Mouse (Mus musculus) liver, embryonic 13.5 days (tissue): ENCODE data around the gene Tomm20. TPM values are rescaled to one million over a fixed set of nuclear protein-coding genes. Genes with fewer than 3 reads are reported as not detected.
"Not testable (repeated sequence)": the region's sequence is repeated elsewhere in the genome, so short reads cannot be mapped to it uniquely, and the experiment has no call there.

Experiments
- ATAC-seq: fragments of 200-750 bp; cut with Nextera tagmentation; 2 replicates; pipeline ENCODE4 v1.8.0; 2017; ENCODE audit warnings: low read depth, mild to moderate bottlenecking, moderate number of reproducible peaks, moderate library complexity
- DNase-seq: peaks from one replicate; pipeline ENCODE4 v3.0.0; 2022
- H3K27ac ChIP-seq: fragments of 300-500 bp; sonication (generic); 2 replicates; pipeline ENCODE4 v1.5.1; 2015; ENCODE audit warnings: moderate library complexity, mild to moderate bottlenecking, inconsistent platforms
- H3K27me3 ChIP-seq: fragments of 300-500 bp; sonication (generic); 2 replicates; pipeline ENCODE4 v1.6.1; 2015; ENCODE audit warnings: mild to moderate bottlenecking, inconsistent platforms
- H3K36me3 ChIP-seq: fragments of 300-500 bp; sonication (generic); 2 replicates; pipeline ENCODE4 v1.6.1; 2015; ENCODE audit warnings: mild to moderate bottlenecking, inconsistent platforms
- H3K4me1 ChIP-seq: fragments of 300-500 bp; sonication (generic); replicated peaks from 2 replicates; pipeline ENCODE4 v1.6.1; 2015; ENCODE audit warnings: inconsistent platforms
- H3K4me2 ChIP-seq: fragments of 300-500 bp; sonication (generic); 2 replicates; pipeline ENCODE4 v1.6.1; 2015; ENCODE audit warnings: inconsistent platforms, mild to moderate bottlenecking, moderate library complexity
- H3K4me3 ChIP-seq: fragments of 300-500 bp; sonication (generic); replicated peaks from 2 replicates; pipeline ENCODE4 v1.5.1; 2015; ENCODE audit warnings: mild to moderate bottlenecking, inconsistent platforms
- H3K9ac ChIP-seq: fragments of 300-500 bp; sonication (generic); 2 replicates; pipeline ENCODE4 v1.6.1; 2015; ENCODE audit warnings: mild to moderate bottlenecking, inconsistent platforms
- H3K9me3 ChIP-seq: fragments of 300-500 bp; sonication (generic); replicated peaks from 2 replicates; pipeline ENCODE4 v1.6.1; 2016; ENCODE audit warnings: inconsistent platforms
- WGBS: fragments of 180-500 bp; shearing (Covaris S2); methylation state at CpG from one replicate; pipeline ENCODE4 v1.1.7; 2015; ENCODE audit not compliant: insufficient replicate concordance; 5-methylcytosine and 5-hydroxymethylcytosine counted together
- polyA plus RNA-seq: library from polyadenylated mRNA; unstranded; fragments of >200 nt; fragmentation: Nextera tagmentation; extraction: Ambion mirVana; gene quantifications from 2 replicates; pipeline ENCODE4 v1.2.1, GENCODE M21; 2015

Tomm20 gene
- polyA plus RNA-seq, 1 experiment from 2014 or later = 202 TPM

DNA sequence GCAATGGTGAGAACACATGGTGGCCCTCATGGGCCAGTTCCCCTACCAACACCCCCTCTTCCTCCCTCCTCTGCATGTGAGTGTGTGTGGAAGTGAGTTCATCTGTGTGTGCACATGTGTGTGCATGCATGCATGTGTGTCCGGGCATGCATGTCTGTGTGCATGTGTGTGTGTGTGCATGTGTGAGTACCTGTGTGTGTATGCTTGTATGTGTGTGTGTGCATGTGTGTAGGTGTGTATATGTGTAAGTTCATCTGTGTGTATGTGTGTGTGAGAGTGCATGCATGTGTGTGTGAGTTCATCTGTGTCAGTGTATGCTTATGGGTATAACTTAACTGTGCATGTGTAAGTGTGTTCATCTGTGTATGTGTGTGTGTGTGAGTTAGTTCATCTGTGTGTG, 27.3 kb downstream of the Tomm20 start:
- DNase-seq = no peak
- Histone ChIP-seq H3K9ac (no peak overlapping the region), H3K4me3 (no peak overlapping the region), H3K9me3 (no peaks in the 10 kb centered on the region), H3K4me2 (no peak overlapping the region), H3K36me3 (no peaks in the 10 kb centered on the region), H3K27ac (no peak overlapping the region), H3K27me3 (no peaks in the 10 kb centered on the region), H3K4me1 (peaks cover 4% of the 10 kb centered on the region; the same call in 1 of the 2 replicates)
- WGBS = 76% methylated on average over 1 of the region's 1 CpGs
- ATAC-seq = no peak

DNA sequence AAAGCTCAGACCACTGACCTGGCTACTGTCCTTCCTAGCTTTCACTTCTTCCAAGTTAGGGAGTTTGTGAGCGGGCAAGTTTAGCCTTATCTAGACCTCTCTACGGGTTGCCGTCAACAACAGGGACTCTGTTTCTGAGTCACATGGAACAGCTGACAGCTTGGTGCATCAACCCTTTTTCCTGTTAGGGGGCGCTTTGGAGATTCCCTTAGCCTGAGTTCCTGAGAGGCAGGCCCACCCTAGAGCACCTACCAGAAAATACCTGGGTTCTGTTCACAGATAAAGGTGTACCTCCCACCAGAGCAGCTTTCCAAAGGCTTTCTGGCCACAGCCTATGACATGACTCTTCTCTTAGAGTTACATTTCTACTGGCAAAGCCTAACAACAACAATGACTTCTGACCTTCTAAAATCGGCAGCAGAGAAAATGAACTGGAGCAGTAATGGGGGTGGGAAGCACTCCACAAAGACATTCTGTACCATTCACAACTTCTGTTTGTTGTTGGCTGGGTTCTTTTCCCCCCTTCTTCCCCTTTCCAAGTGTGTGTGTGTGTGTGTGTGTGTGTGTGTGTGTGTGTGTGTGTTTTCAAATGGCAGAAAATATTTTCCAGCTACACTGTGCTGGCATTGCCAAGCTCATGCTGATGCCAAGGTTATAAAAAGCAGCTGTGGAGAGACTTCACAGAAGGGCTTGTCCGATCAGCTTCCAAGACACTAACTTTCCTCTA, 28.3 kb downstream of the Tomm20 start:
- DNase-seq = no peak
- no peaks in the 10 kb centered on the region for H3K9me3 ChIP-seq
- H3K27me3 ChIP-seq = no peaks in the 10 kb centered on the region
- H3K9ac ChIP-seq = no peak overlapping the region
- no peak overlapping the region for H3K4me2 ChIP-seq
- no peak for ATAC-seq
- no peaks in the 10 kb centered on the region for H3K36me3 ChIP-seq
- peaks cover 4% of the 10 kb centered on the region; the same call in 1 of the 2 replicates for H3K4me1 ChIP-seq
- H3K27ac ChIP-seq = no peak overlapping the region
- H3K4me3 ChIP-seq = no peak overlapping the region
- 35% methylated on average over 6 of the region's 6 CpGs for WGBS

- DNase-seq (no peak), ATAC-seq (no peak)
- Histone ChIP-seq H3K4me1 (peaks cover 4% of the 10 kb centered on the region; the same call in 1 of the 2 replicates), H3K27me3 (no peaks in the 10 kb centered on the region), H3K9ac (no peak overlapping the region), H3K27ac (no peak overlapping the region), H3K4me3 (no peak overlapping the region), H3K9me3 (no peaks in the 10 kb centered on the region), H3K36me3 (no peaks in the 10 kb centered on the region), H3K4me2 (no peak overlapping the region)
- 66% methylated on average over 4 of the region's 4 CpGs for WGBS
Measured at GRCm38 (mm10) chr8:126916611-126917010, 29.0 kb downstream of the Tomm20 start.

GRCm38 (mm10) chr8:126914609-126915375, 30.9 kb downstream of the Tomm20 start:
- Histone ChIP-seq H3K4me2 (no peak overlapping the region), H3K4me1 (peaks cover 4% of the 10 kb centered on the region; the same call in 1 of the 2 replicates), H3K9ac (no peak overlapping the region), H3K4me3 (no peak overlapping the region), H3K27me3 (no peaks in the 10 kb centered on the region), H3K27ac (no peak overlapping the region), H3K9me3 (no peaks in the 10 kb centered on the region), H3K36me3 (no peaks in the 10 kb centered on the region)
- ATAC-seq (no peak), DNase-seq (no peak)
- 37% methylated on average over 10 of the region's 10 CpGs for WGBS

DNA sequence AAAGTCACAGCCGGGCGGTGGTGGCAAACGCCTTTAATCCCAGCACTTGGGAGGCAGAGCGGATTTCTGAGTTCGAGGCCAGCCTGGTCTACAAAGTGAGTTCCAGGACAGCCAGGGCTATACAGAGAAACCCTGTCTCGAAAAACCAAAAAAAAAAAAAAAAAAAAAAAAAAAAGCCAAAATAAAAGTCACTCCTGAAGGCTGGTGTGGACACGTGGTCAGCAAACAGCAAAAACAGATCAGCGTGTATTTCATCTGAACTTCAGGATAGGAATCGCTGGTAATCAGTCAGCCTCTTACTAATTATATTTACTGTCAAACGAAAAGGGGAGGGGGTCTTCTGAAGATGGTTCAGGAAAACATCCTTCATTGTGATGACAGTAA, 31.5 kb downstream of the Tomm20 start:
- not testable (repeated sequence) for H3K9me3 ChIP-seq, H3K9ac ChIP-seq, H3K4me3 ChIP-seq, H3K4me2 ChIP-seq, H3K27me3 ChIP-seq, H3K36me3 ChIP-seq, H3K27ac ChIP-seq, ATAC-seq, H3K4me1 ChIP-seq, DNase-seq
- 54% methylated on average over 10 of the region's 10 CpGs for WGBS

DNA sequence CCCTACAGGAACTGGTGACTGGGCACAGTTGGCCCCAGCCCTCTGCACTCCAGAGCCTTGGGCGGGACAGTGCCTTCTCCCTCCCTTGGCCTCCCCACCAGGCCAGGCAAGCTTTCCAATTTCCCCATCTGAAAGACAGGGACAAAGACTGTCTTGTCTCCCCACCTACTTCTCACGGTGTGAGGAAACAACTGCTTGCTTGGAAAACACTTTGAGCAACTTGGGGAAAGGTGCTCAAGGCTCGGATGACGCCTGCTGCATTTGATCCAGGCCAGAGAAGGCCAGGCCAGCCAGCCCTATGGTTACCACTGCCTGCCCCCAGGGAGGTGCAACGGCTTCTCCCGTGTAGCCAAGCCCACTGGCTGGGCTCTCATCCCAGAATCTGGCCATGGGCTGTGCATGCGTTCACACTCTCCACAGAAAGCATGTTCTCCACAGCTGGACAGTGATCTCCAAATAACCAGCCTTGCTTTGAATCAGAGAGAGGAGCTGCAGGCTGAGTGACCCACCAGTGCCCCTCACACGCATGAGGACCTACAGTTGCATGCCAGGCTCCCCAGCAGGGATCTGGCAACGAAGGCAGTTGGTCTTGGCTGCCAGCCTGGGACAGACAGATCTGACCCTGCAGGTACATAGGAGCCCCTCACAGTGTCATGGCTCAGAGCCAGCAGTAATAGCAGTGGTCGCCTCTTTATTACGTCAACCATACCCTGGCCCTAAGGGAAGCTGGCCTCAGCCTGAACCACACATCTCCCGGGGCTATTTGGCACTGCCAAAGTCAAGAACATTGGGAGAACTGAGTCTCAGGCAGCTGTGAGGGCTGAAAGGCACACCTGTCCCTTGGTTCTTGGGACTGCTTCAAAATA, 32.2 kb downstream of the Tomm20 start:
- H3K4me2 ChIP-seq = no peak overlapping the region
- H3K27me3 ChIP-seq = no peaks in the 10 kb centered on the region
- H3K4me3 ChIP-seq = no peak overlapping the region
- ATAC-seq (no peak; the same call in 1 of the 2 replicates), DNase-seq (no peak)
- no peak overlapping the region for H3K9ac ChIP-seq
- peaks cover 4% of the 10 kb centered on the region; the same call in 1 of the 2 replicates for H3K4me1 ChIP-seq
- H3K36me3 ChIP-seq = no peaks in the 10 kb centered on the region
- WGBS = 71% methylated on average over 12 of the region's 12 CpGs
- H3K27ac ChIP-seq = no peak overlapping the region
- H3K9me3 ChIP-seq = no peaks in the 10 kb centered on the region

- WGBS = 72% methylated on average over 10 of the region's 10 CpGs
- no peak overlapping the region for H3K9ac ChIP-seq
- H3K27ac ChIP-seq = no peak overlapping the region
- no peak for DNase-seq
- H3K36me3 ChIP-seq = no peaks in the 10 kb centered on the region
- no peak overlapping the region for H3K4me3 ChIP-seq
- no peak for ATAC-seq
- H3K4me1 ChIP-seq = peaks cover 4% of the 10 kb centered on the region; the same call in 1 of the 2 replicates
- H3K9me3 ChIP-seq = no peaks in the 10 kb centered on the region
- no peak overlapping the region for H3K4me2 ChIP-seq
- H3K27me3 ChIP-seq = no peaks in the 10 kb centered on the region
Measured at GRCm38 (mm10) chr8:126909371-126909802, 36.3 kb downstream of the Tomm20 start.

DNA sequence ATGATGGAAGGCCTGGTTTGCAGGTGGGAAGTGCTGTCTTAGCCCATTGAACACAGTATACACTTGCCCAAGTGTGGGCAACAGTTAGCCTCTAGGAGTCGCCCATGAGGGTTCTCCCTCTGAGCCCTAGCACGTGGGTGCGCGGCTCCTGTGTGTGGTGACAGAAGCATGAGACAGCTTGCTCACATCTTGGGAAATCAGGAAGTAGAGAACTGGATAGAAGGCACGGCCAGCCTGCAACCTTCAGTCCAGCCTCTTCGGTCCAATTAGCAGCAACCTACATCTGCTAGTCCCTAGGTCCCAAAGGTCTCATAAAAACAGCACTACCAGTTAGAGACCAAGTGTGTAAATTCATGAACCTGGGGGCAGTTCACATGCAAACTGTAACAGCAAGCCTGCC, 36.8 kb downstream of the Tomm20 start:
- H3K4me3 ChIP-seq = no peak overlapping the region
- H3K9ac ChIP-seq = no peak overlapping the region
- no peaks in the 10 kb centered on the region for H3K9me3 ChIP-seq
- 49% methylated on average over 6 of the region's 6 CpGs for WGBS
- H3K4me1 ChIP-seq = peaks cover 9% of the 10 kb centered on the region; the same call in 1 of the 2 replicates
- ATAC-seq (no peak), DNase-seq (no peak)
- no peaks in the 10 kb centered on the region for H3K27me3 ChIP-seq
- H3K4me2 ChIP-seq = no peak overlapping the region
- H3K36me3 ChIP-seq = no peaks in the 10 kb centered on the region
- no peak overlapping the region for H3K27ac ChIP-seq

DNA sequence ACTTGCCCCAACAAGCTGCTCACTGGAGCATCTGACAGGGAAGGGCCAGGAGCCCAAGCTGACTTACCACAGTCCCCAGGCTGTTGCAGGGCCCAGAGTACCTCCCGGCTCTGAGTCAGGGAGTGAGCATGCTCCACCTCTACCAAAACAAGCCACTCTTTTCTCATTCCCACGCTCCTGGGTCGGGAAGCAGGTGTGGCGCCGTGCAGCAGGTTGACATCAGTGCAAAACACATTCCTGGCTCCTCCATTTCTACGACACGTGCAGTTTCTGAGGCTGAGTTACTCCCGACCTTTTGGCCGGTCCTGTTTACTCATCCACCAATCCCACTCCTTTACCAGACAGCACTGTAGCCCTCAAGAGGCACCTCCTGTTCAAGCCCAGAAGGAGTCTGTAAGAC, 37.7 kb downstream of the Tomm20 start:
- peaks cover 14% of the 10 kb centered on the region; the same call in 1 of the 2 replicates for H3K4me1 ChIP-seq
- H3K4me2 ChIP-seq = no peak overlapping the region
- no peaks in the 10 kb centered on the region for H3K36me3 ChIP-seq
- H3K27ac ChIP-seq = no peak overlapping the region
- WGBS = 73% methylated on average over 9 of the region's 9 CpGs
- no peak overlapping the region for H3K4me3 ChIP-seq
- DNase-seq (no peak), ATAC-seq (no peak)
- H3K9ac ChIP-seq = no peak overlapping the region
- no peaks in the 10 kb centered on the region for H3K9me3 ChIP-seq
- no peaks in the 10 kb centered on the region for H3K27me3 ChIP-seq

GRCm38 (mm10) chr8:126907374-126907773, 38.3 kb downstream of the Tomm20 start:
- no peaks in the 10 kb centered on the region for H3K9me3 ChIP-seq
- H3K9ac ChIP-seq = no peak overlapping the region
- H3K4me2 ChIP-seq = no peak overlapping the region
- H3K4me1 ChIP-seq = peaks cover 18% of the 10 kb centered on the region; the same call in 1 of the 2 replicates
- WGBS = 69% methylated on average over 3 of the region's 3 CpGs
- no peaks in the 10 kb centered on the region for H3K27me3 ChIP-seq
- DNase-seq = no peak
- no peak overlapping the region for H3K27ac ChIP-seq
- no peak overlapping the region for H3K4me3 ChIP-seq
- no peak for ATAC-seq
- H3K36me3 ChIP-seq = no peaks in the 10 kb centered on the region

- no peak overlapping the region for H3K4me3 ChIP-seq
- H3K36me3 ChIP-seq = no peaks in the 10 kb centered on the region
- H3K27ac ChIP-seq = no peak overlapping the region
- DNase-seq (no peak), ATAC-seq (no peak)
- 80% methylated on average over 3 of the region's 3 CpGs for WGBS
- H3K4me1 ChIP-seq = peaks cover 25% of the 10 kb centered on the region
- no peak overlapping the region for H3K4me2 ChIP-seq
- no peaks in the 10 kb centered on the region for H3K27me3 ChIP-seq
- no peaks in the 10 kb centered on the region for H3K9me3 ChIP-seq
- no peak overlapping the region for H3K9ac ChIP-seq
Measured at GRCm38 (mm10) chr8:126905387-126905786, 40.3 kb downstream of the Tomm20 start.
